Mouse (Mus musculus) G1E (cell line): ENCODE measurements around the gene Tbata. TPM values are rescaled to one million over a fixed set of nuclear protein-coding genes. Genes with fewer than 3 reads are reported as not detected.

Experiments used
- ATAC-seq: 2 replicates; pipeline ENCODE4 v1.8.0; 2016; ENCODE audit warnings: mild to moderate bottlenecking; ENCODE audit not compliant: insufficient number of reproducible peaks, poor library complexity, low FRiP score, severe bottlenecking; ENCODE audit errors: extremely low read depth
- DNase-seq: peaks from one replicate; pipeline ENCODE4 v3.0.0; 2012; ENCODE audit warnings: low spot score
- H3K27me3 ChIP-seq: 2 replicates; pipeline ENCODE4 v1.6.1; 2012; ENCODE audit warnings: mild to moderate bottlenecking, low read length, inconsistent platforms; ENCODE audit not compliant: insufficient read depth
- H3K36me3 ChIP-seq: replicated peaks from 2 replicates; pipeline ENCODE3; 2012; ENCODE audit warnings: mild to moderate bottlenecking, inconsistent platforms
- H3K4me1 ChIP-seq: 2 replicates; pipeline ENCODE4 v1.6.1; 2012; ENCODE audit warnings: low read depth, low read length, inconsistent platforms, mixed read lengths; ENCODE audit not compliant: insufficient read depth
- H3K4me3 ChIP-seq: 2 replicates; pipeline ENCODE4 v1.5.1; 2012; ENCODE audit warnings: low read depth, mild to moderate bottlenecking, inconsistent platforms, low read length, moderate library complexity, mixed read lengths
- H3K9me3 ChIP-seq: replicated peaks from 2 replicates; pipeline ENCODE4 v1.6.1; 2012; ENCODE audit warnings: inconsistent platforms
- CTCF ChIP-seq: IDR thresholded peaks from 2 replicates; pipeline ENCODE4 v1.5.1; 2012; ENCODE audit warnings: low read depth, low read length, inconsistent platforms, mixed read lengths
- GATA1 ChIP-seq: IDR thresholded peaks from 2 replicates; pipeline ENCODE4 v1.6.1; 2012; ENCODE audit warnings: borderline replicate concordance, low read length, inconsistent platforms, mixed read lengths
- GATA2 ChIP-seq: IDR thresholded peaks from 2 replicates; pipeline ENCODE4 v1.6.1; 2012; ENCODE audit warnings: low read depth, low read length, inconsistent platforms, borderline replicate concordance
- POLR2AphosphoS5 ChIP-seq: IDR thresholded peaks from 2 replicates; pipeline ENCODE4 v1.6.1; 2012; ENCODE audit warnings: low read depth, low read length, inconsistent platforms; ENCODE audit not compliant: insufficient replicate concordance
- TAL1 ChIP-seq: conservative IDR thresholded peaks from 2 replicates; pipeline ENCODE4 v1.6.1; 2012; ENCODE audit warnings: low read depth, low read length, inconsistent platforms, mixed read lengths
- polyA plus RNA-seq: library from polyadenylated mRNA; stranded (reverse); fragments of >175 nt; gene quantifications from 2 replicates; pipeline ENCODE4 v1.2.3, GENCODE M21; 2012
- total RNA-seq, 2 experiments: library from RNA; stranded (forward) in 1 of 2; stranded (reverse) in 1 of 2; fragments of 200-1000 nt in 1 of 2; fragments of >200 nt in 1 of 2; fragmentation: Nextera tagmentation in 1 of 2; gene quantifications; 2 replicates each; pipeline ENCODE4 v1.2.3; 2014 to 2017

Gene Tbata
- total and polyA plus RNA-seq, 3 experiments = not detected

DNA sequence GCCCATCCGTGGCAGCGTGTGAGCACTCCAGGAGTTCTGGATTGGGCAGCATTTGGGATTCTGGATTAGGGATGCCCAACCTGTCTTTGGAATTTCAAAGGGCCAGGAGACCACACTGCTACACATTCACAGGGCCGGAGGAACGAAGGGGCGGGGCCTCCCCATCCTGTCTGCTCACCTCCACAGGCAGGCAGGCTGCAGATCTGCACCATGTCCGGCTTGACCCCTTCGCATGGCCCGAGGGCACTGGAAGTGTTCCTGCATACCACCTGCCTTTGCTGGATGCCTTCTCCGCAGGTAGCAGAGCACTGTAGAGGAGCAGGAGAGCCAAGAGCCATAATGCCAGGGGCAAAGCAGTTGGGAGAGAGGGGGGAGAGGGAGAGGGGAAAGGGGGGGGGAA is 29.2 kb downstream of the Tbata start:
- Histone ChIP-seq H3K27me3 (no peaks in the 10 kb centered on the region), H3K9me3 (peaks cover 52% of the 10 kb centered on the region), H3K4me1 (no peaks in the 10 kb centered on the region), H3K4me3 (no peak overlapping the region), H3K36me3 (no peaks in the 10 kb centered on the region)
- DNase-seq (no peak), ATAC-seq (no peak)
- no peak for TF ChIP-seq GATA1
- TF ChIP-seq POLR2AphosphoS5 = no peak
- no peak for TF ChIP-seq GATA2
- TF ChIP-seq CTCF = no peak
- TF ChIP-seq TAL1 = no peak

DNA sequence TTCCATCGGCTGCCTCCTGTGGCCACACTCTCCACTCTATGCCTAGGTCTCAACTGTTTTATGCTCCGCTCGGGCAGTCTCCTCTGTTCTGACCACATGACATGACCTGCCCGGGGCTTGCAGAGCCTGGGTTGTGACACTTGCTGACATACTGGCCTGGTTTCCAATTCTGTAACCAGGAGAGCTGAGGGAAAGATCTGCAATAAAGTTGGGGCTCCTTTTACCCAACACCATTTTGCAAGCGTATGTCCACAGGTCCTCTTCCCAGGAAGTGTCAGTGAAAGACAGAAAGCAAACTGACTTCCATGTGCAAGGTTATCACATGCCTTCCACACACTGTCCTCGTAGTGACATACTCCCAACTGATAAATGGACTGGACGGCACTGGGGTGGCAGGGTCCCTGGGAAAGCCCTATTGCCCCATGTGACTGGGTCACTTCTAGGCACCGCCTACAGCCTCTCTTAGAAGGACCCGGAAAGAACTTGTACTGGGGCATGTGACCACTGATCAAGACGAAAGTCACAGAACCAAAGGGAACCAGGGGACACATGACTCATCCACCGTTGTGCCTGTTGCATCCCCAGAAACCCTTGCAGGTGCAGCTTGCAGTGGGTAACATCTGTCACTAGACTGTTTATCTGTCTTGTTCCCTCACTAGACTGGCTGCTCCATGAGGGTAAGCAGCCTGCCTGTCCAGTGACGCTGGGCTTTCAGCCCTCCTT is 30.0 kb downstream of the Tbata start:
- peaks cover 56% of the 10 kb centered on the region for H3K9me3 ChIP-seq
- no peaks in the 10 kb centered on the region for H3K4me1 ChIP-seq
- ATAC-seq = no peak
- H3K27me3 ChIP-seq = no peaks in the 10 kb centered on the region
- TF ChIP-seq POLR2AphosphoS5 (no peak), GATA2 (no peak), GATA1 (no peak), TAL1 (no peak), CTCF (no peak)
- H3K4me3 ChIP-seq = no peak overlapping the region
- no peak for DNase-seq
- H3K36me3 ChIP-seq = no peaks in the 10 kb centered on the region

DNA sequence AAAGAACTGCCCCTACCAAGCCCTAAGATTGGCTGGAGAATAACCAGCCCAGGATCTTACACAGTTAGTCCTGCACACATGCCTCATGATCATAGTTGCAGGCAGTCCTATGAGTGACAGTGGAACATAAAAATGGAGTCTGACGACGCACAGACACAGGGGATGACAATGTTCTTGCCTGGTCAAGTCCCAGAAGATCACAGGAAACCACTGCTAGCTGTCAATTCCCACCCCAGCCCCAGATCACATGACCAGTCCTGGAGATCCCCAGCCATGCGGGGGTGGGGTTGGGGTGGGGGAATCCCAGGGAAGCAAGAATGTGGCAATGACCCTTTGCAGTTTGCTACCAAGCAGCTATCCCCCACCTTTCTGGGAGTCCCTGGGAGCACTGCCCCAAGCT is 32.2 kb downstream of the Tbata start:
- Histone ChIP-seq H3K36me3 (no peaks in the 10 kb centered on the region), H3K4me1 (no peaks in the 10 kb centered on the region), H3K27me3 (no peaks in the 10 kb centered on the region), H3K4me3 (no peak overlapping the region), H3K9me3 (peaks cover 57% of the 10 kb centered on the region)
- DNase-seq = no peak
- no peak for ATAC-seq
- no peak for TF ChIP-seq GATA1
- no peak for TF ChIP-seq CTCF
- TF ChIP-seq POLR2AphosphoS5 = no peak
- no peak for TF ChIP-seq TAL1
- no peak for TF ChIP-seq GATA2

DNA sequence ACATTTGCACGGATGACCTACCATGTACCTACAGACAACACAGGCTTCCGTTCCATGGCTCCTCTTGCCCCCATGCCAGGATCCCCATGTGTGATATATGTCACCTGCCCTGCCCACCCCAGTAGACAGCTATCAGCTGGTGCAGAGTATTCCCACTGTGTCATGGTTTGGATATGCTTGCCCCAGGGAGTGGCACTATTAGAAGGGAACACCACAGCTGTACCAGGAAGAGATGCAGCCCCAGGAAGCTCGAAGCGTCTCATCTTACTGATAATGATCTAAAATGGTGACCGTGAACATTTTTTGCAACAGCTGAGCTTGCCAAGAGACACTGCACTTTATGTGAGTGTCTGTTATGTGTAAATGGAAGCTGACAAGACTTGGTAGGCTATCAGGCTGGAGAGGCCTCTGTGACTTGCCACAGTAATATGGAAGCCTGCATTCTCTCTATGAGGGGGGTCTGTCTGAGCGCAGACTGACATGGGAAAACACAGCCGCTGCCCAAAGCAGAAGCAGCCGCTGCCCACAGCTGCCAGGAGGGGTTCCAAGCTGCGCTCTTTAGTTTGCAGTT is 36.4 kb downstream of the Tbata start:
- H3K4me1 ChIP-seq = no peaks in the 10 kb centered on the region
- no peaks in the 10 kb centered on the region for H3K27me3 ChIP-seq
- DNase-seq = no peak
- H3K36me3 ChIP-seq = no peaks in the 10 kb centered on the region
- ATAC-seq = no peak
- peaks cover 43% of the 10 kb centered on the region for H3K9me3 ChIP-seq
- TF ChIP-seq POLR2AphosphoS5 (no peak), TAL1 (no peak), CTCF (no peak), GATA2 (no peak), GATA1 (no peak)
- no peak overlapping the region for H3K4me3 ChIP-seq

DNA sequence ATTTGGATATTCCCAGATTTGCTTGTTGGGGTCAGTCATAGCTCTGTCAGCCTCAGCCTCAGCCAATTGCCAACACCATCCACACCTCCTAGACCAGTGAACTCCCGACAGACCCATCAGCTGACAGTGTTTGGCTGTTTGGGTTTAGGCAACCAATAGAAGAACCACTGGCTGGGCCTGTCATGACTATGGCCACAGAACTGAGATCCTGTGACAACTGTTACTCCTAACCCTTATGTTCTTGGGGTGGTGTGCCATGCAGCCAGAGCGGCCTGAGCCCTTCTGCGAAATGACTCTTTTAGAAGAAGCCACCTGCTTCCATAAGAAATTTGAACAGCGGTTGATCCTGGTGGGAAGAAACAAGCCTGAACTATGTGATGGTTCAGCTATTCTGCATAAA is 39.4 kb downstream of the Tbata start:
- Histone ChIP-seq H3K9me3 (peaks cover 32% of the 10 kb centered on the region), H3K4me3 (no peak overlapping the region), H3K27me3 (no peaks in the 10 kb centered on the region), H3K4me1 (no peaks in the 10 kb centered on the region), H3K36me3 (no peaks in the 10 kb centered on the region)
- no peak for TF ChIP-seq CTCF
- TF ChIP-seq GATA1 = no peak
- TF ChIP-seq TAL1 = no peak
- TF ChIP-seq POLR2AphosphoS5 = no peak
- TF ChIP-seq GATA2 = no peak
- no peak for ATAC-seq
- DNase-seq = no peak

DNA sequence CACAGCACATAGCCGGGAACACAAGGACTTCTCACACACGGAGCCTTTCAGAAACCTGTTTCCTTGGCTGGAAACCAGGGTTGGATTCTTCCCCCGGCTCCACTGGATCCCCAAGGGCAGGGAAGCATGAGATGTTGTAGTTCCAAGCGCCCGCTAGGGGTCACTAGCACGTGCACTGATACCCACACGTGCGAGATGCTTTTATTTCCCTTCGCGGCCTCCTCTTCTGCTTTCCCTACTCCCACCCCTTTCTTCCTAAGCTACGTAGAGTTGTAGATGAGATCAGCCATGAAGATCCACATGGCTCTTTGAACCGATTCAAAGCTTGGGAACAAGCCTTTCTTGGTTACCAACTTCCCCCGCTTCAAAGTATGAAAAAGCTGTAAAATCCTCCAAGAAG is 40.0 kb downstream of the Tbata start:
- DNase-seq (no peak), ATAC-seq (no peak)
- Histone ChIP-seq H3K4me3 (no peak overlapping the region), H3K36me3 (no peaks in the 10 kb centered on the region), H3K4me1 (no peaks in the 10 kb centered on the region), H3K27me3 (no peaks in the 10 kb centered on the region), H3K9me3 (peaks cover 29% of the 10 kb centered on the region)
- TF ChIP-seq TAL1 (no peak), GATA2 (no peak), POLR2AphosphoS5 (no peak), GATA1 (no peak), CTCF (no peak)
